Mouse (Mus musculus): Measurements from ENCODE around the gene Stk25. TPM values are rescaled to one million over a fixed set of nuclear protein-coding genes. Genes with fewer than 3 reads are reported as not detected.

Gene Stk25
- polyA plus RNA-seq, 1 experiment from 2014 or later, result 164 TPM

Other genes starting within 250 kb of the Stk25 start
- gene Hdlbp, start 179.8 kb downstream of the Stk25 start, polyA plus RNA-seq (2014; fragmentation: Nextera tagmentation; extraction: Ambion mirVana), result 119 and 138 TPM in 2 replicates
- 4.2 and 5.0 TPM in 2 replicates for gene Farp2, start 146.6 kb downstream of the Stk25 start, polyA plus RNA-seq (2014; fragmentation: Nextera tagmentation; extraction: Ambion mirVana)
- 33.8 and 37.0 TPM in 2 replicates for gene Bok, start 27.0 kb upstream of the Stk25 start, polyA plus RNA-seq (2014; fragmentation: Nextera tagmentation; extraction: Ambion mirVana)
- gene Atg4b, start 92.8 kb upstream of the Stk25 start, polyA plus RNA-seq (2014; fragmentation: Nextera tagmentation; extraction: Ambion mirVana), result 63.1 and 63.5 TPM in 2 replicates
- 52.8 and 59.4 TPM in 2 replicates for gene Thap4, start 96.2 kb upstream of the Stk25 start, polyA plus RNA-seq (2014; fragmentation: Nextera tagmentation; extraction: Ambion mirVana)
- gene Dtymk, start 143.3 kb upstream of the Stk25 start, polyA plus RNA-seq (2014; fragmentation: Nextera tagmentation; extraction: Ambion mirVana), result 164 and 167 TPM in 2 replicates
- 11.2 and 11.6 TPM in 2 replicates for gene Ing5, start 145.3 kb upstream of the Stk25 start, polyA plus RNA-seq (2014; fragmentation: Nextera tagmentation; extraction: Ambion mirVana)
- gene D2hgdh, start 166.2 kb upstream of the Stk25 start, polyA plus RNA-seq (2014; fragmentation: Nextera tagmentation; extraction: Ambion mirVana), result 16.1 and 17.3 TPM in 2 replicates
- gene Gal3st2, start 202.6 kb upstream of the Stk25 start, polyA plus RNA-seq (2014; fragmentation: Nextera tagmentation; extraction: Ambion mirVana), result 0.08 TPM in 1 of 2 replicates, not detected in the other

Measured in heart, embryonic 14.5 days (tissue).